Mouse (Mus musculus) frontal cortex, postnatal 14 days (tissue): ENCODE data around the gene Fkrp.

Source experiments
- DNase-seq, 2 experiments: peaks; one replicate each; pipeline ENCODE4 v3.0.0; 2022; ENCODE audit warnings: low spot score in 2 of 2

Gene Fkrp

GRCm38 (mm10) chr7:16830449-16830848, 13.9 kb upstream of the Fkrp start:
- DNase-seq, result no peak

GRCm38 (mm10) chr7:16827274-16827673, 10.7 kb upstream of the Fkrp start:
- no peak for DNase-seq

DNA sequence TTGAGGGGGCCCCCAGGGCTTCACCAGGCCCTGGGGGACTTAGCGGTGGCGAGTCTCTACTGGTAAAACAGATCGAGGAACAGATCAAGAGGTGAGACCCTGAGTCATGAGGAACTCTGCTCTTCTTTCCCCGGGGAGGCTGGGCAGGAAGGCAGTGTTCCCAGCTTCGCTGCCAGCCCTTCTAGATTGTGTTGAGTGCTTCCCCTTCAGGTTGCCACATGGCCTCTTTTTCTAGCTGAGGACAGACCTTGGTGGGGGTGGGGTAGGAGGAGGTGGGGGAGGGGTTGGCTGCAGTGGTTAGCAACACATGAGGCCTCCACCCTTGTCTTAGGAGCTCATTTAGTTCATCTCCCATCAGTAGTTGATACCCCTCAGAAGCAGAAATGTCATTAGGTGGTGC, 10.0 kb upstream of the Fkrp start:
- no peak for DNase-seq

DNA sequence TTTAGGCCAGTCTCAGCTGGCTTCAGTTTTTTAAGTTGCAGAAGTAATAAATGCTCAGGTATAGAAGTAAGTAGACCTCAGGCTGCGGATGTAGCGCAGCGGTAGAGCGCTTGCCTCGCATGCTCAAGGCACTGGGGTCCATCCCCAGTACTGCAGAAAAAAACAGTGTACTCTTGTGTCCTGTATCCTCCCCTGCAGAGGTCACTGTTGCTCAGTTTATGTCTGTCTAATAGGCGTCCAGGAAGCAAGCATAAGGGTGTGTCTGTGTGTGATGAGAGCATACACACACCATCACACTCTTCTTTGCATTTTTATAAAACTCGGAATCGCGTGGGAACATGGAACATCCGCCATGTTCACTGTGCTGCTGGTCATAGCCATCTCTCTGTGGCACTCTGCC, 9.3 kb upstream of the Fkrp start:
- DNase-seq, result no peak

GRCm38 (mm10) chr7:16823734-16824133, 7.2 kb upstream of the Fkrp start:
- peak in 1 of 2 experiments; percentile 64 for DNase-seq

DNA sequence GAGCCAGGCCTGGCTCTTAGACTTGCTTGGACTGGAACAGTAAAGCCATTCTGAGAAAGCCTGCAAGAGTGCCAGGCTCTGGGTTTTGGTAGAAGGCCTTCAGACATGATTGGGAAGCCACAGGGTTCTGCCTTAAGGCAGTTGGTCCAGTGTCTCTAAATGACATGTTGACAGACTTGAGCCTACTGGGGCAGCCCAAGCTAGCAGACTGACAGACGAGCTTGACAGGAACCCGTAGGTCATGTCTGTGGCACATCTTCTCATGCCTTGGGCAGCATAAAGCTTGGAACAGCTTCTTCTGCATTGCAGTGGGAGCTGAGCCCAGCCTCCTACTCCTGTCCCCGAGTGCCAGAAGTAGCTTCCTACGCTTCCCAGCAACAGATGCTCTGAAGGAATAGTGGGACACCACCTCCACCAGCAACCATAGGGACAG, 5.2 kb upstream of the Fkrp start:
- DNase-seq, result no peak

DNA sequence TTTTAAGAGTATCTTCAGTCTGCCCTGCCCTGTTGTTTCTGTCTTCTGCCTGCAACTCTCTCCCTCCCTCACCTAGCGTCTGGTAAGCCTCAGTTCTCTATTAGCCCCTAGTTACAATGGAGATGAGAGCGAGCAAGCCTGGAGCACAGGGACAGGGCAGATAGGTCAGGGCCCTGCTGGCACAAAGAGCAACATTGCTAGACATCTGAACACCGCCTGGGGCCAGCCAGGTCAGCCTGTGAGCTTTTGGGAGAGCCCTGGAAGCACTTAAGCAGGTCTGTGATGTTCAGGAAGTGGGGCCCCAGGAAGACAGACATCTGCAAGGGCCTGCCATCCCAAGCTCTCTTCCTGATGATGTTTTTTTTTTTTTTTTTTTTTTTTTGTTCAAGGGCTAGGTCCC, 4.6 kb upstream of the Fkrp start:
- no peak for DNase-seq

GRCm38 (mm10) chr7:16820271-16820763, 3.8 kb upstream of the Fkrp start:
- no peak for DNase-seq

DNA sequence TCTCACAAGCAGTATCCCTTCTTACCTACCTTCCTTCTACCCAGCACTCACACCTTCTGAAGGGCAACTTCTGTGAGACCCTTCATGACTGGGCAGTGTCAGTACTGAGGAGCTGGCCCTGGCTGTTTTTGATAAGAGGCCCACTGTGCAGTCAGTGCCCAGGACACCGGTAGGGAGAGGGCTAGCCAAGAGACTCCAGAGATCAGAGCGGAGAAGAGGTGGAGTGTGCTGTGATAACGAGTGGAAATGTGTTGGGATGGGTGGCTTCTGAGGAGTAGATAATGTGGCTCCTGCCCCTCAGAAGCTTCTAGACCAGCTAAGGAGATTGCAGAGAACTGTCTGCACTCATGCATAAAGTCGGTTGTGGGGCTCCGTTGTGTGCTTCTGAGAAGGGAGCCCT, 3.3 kb upstream of the Fkrp start:
- no peak for DNase-seq

DNA sequence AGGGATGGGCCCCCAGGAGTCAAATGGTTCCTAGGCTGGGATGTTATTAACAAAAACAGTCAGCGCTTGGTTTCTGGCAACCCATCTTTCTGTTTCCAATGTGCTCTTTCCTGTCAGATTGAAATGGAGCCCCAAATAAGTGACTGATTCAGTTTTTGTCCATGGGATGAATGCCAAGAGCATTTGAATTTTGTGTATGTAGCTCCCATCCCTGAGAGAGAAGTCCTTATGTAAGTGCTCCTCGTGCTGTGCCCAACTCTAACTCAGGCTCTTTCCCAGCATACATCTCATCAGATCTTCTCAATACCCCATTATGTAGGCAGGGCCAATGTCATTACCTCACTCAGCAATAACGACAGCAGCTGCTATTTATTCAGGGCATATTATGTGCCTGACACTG, 1.2 kb upstream of the Fkrp start:
- no peak for DNase-seq

- peak; percentile 54 to 68 for DNase-seq
Measured at GRCm38 (mm10) chr7:16816078-16816474, 456 bp downstream of the Fkrp start.

- peak in 1 of 2 experiments; percentile 54 for DNase-seq
Measured at GRCm38 (mm10) chr7:16815351-16815941, 1.1 kb downstream of the Fkrp start, which contains the start of gene Strn4. Gene Strn4, plus strand, starts transcription at chr7:16815889.

DNA sequence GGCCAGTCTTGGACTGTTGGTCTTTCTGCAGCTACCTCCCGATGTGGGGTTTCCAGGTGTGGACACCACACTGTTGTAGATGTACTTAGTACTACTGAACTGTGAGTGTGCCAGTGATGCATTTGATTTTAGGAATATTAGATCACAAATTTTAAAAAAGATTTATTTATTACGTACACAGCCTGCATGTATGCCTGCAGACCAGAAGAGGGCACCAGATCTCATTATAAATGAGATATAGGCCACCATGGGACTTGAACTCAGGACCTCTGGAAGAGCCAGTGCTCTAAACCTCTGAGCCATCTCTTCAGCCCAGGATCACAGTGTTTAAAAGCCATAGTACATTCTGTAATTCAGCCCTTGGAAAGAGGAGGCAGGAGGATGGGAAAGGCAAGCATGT, 4.0 kb downstream of the Fkrp start:
- DNase-seq, result no peak

DNA sequence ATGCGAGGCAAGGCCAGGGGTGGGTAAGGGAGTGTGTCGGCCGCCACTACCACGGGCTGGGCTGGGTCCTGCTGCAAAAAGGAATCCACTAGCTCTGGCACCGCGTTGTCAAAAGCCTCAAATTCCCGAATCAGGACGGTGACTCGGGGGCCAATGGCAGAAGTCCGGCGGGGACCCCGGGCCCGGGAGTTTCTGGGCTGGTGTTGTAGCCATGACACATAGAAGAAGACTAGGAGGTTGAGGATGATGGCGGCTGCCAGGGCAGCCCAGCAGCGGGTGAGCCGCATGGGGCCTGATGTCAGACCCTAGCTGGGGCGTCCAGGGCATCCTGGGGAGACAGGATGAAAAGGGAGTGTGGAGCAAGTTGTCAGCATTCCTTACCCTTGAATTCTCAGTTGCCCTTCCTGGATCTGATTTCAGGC, 4.9 kb downstream of the Fkrp start:
- DNase-seq, result no peak

GRCm38 (mm10) chr7:16810920-16811648, 5.4 kb downstream of the Fkrp start:
- DNase-seq, result no peak

- no peak for DNase-seq
Measured at GRCm38 (mm10) chr7:16810399-16810919, 6.1 kb downstream of the Fkrp start.

GRCm38 (mm10) chr7:16809739-16810138, 6.8 kb downstream of the Fkrp start:
- peak in 1 of 2 experiments; percentile 72 for DNase-seq

- no peak for DNase-seq
Measured at GRCm38 (mm10) chr7:16808647-16809046, 7.9 kb downstream of the Fkrp start.

DNA sequence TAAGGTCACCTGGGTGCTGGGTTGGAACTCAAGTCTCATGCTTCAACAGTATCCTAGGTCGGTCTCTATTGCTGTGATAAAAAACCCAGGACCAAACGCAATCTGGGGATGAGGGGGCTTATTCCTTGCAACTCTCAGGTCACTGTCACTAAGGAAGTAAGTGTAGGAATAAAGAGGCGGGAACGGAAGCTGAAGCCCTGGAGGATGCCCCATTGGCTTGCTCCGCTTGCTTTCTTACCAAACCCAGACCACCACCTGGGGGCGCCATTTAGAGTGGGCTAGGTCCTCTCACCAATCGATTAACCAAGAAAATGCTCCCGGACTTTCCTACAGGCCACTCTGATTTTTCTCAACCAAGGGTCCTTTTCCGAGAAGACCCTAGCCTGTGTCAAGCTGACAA, 8.6 kb downstream of the Fkrp start:
- no peak for DNase-seq

- no peak for DNase-seq
Measured at GRCm38 (mm10) chr7:16804409-16805028, 12.0 kb downstream of the Fkrp start.

DNA sequence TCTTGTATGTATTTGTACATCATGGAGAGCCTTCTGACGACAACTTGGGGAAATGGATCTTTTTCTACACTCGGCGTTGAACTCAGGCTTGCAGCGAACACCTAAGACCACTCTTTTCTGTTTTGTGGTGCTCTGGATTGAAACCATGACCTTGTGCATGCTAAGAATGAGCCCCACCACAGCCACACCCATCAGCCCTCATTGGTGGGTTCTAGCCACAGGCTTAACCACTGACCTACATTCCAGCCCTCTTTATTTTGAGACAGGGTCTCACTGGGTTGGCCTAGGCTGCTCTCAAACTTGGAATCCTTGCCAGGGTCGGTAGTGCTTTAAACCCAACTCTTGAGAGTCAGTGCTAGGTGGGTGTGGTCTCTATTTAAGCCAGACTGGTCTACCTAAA, 21.6 kb downstream of the Fkrp start:
- no peak for DNase-seq

GRCm38 (mm10) chr7:16793010-16793725, 23.4 kb downstream of the Fkrp start:
- DNase-seq, result no peak
